Mouse (Mus musculus): ENCODE measurements around the gene Gpr4. TPM values are rescaled to one million over a fixed set of nuclear protein-coding genes. Genes with fewer than 3 reads are reported as not detected.

Gene Gpr4
- total and polyA plus RNA-seq, 2 experiments from 2014 or later = 3.6 to 10.6 TPM

GRCm38 (mm10) chr7:19184758-19185157, 27.6 kb upstream of the Gpr4 start:
- Histone ChIP-seq H3K27ac (ENCODE audit: low read depth) (peak overlapping the region; percentile 69), H3K36me3 (replicated peaks; ENCODE audit: control insufficient read depth, insufficient read depth, low read length) (no peaks in the 10 kb centered on the region; the same call in none of the 2 replicates), H3K27me3 (ENCODE audit: control insufficient read depth, insufficient read depth, low read length) (peaks cover 3% of the 10 kb centered on the region; the same call in 1 of the 2 replicates), H3K9ac (replicated peaks; ENCODE audit: low read depth, low read length) (no peak overlapping the region), H3K4me1 (ENCODE audit: control insufficient read depth, insufficient read depth) (peaks cover 20% of the 10 kb centered on the region), H3K4me3 (ENCODE audit: low read depth, low read length) (no peak overlapping the region), H3K9me3 (replicated peaks; ENCODE audit: control insufficient read depth, low read length) (no peaks in the 10 kb centered on the region), H3K4me2 (ENCODE audit: low read depth, low read length) (no peak overlapping the region)
- TF ChIP-seq EP300 (IDR thresholded peaks at IDR 0.05; ENCODE audit: low read depth) (0 out of 2 replicates have a peak, but pooled peaks have one; percentile 30), CTCF (IDR thresholded peaks at IDR 0.05; ENCODE audit: low read depth) (no peak)
- 27% methylated on average over 6 of the region's 6 CpGs for WGBS
- DNase-seq (ENCODE audit: low spot score) (peak; percentile 49), ATAC-seq (ENCODE audit: insufficient read depth, low read depth) (peak; percentile 55)

GRCm38 (mm10) chr7:19194676-19195075, 17.7 kb upstream of the Gpr4 start:
- H3K4me2 ChIP-seq (ENCODE audit: low read depth, low read length) = no peak overlapping the region
- no peaks in the 10 kb centered on the region for H3K9me3 ChIP-seq (replicated peaks; ENCODE audit: control insufficient read depth, low read length)
- no peak overlapping the region for H3K4me3 ChIP-seq (ENCODE audit: low read depth, low read length)
- H3K27me3 ChIP-seq (ENCODE audit: control insufficient read depth, insufficient read depth, low read length) = no peaks in the 10 kb centered on the region
- no peak for TF ChIP-seq CTCF (IDR thresholded peaks at IDR 0.05; ENCODE audit: low read depth)
- TF ChIP-seq EP300 (IDR thresholded peaks at IDR 0.05; ENCODE audit: low read depth) = no peak
- no peaks in the 10 kb centered on the region for H3K4me1 ChIP-seq (ENCODE audit: control insufficient read depth, insufficient read depth)
- 93% methylated on average over 4 of the region's 4 CpGs for WGBS
- ATAC-seq (ENCODE audit: insufficient read depth, low read depth) = no peak
- no peak overlapping the region for H3K27ac ChIP-seq (ENCODE audit: low read depth)
- H3K36me3 ChIP-seq (replicated peaks; ENCODE audit: control insufficient read depth, insufficient read depth, low read length) = peaks cover 58% of the 10 kb centered on the region
- H3K9ac ChIP-seq (replicated peaks; ENCODE audit: low read depth, low read length) = no peak overlapping the region
- DNase-seq (ENCODE audit: low spot score) = no peak

GRCm38 (mm10) chr7:19196676-19197075, 15.7 kb upstream of the Gpr4 start:
- H3K9me3 ChIP-seq (replicated peaks; ENCODE audit: control insufficient read depth, low read length) = no peaks in the 10 kb centered on the region
- peak; percentile 52 for TF ChIP-seq CTCF (IDR thresholded peaks at IDR 0.05; ENCODE audit: low read depth)
- no peak for TF ChIP-seq EP300 (IDR thresholded peaks at IDR 0.05; ENCODE audit: low read depth)
- no peak overlapping the region for H3K27ac ChIP-seq (ENCODE audit: low read depth)
- no peak for ATAC-seq (ENCODE audit: insufficient read depth, low read depth)
- 54% methylated on average over 6 of the region's 6 CpGs for WGBS
- H3K9ac ChIP-seq (replicated peaks; ENCODE audit: low read depth, low read length) = no peak overlapping the region
- no peaks in the 10 kb centered on the region for H3K4me1 ChIP-seq (ENCODE audit: control insufficient read depth, insufficient read depth)
- DNase-seq (ENCODE audit: low spot score) = no peak
- H3K4me2 ChIP-seq (ENCODE audit: low read depth, low read length) = no peak overlapping the region
- H3K36me3 ChIP-seq (replicated peaks; ENCODE audit: control insufficient read depth, insufficient read depth, low read length) = peaks cover 54% of the 10 kb centered on the region
- H3K27me3 ChIP-seq (ENCODE audit: control insufficient read depth, insufficient read depth, low read length) = no peaks in the 10 kb centered on the region
- no peak overlapping the region for H3K4me3 ChIP-seq (ENCODE audit: low read depth, low read length)

GRCm38 (mm10) chr7:19197985-19198384, 14.4 kb upstream of the Gpr4 start:
- TF ChIP-seq CTCF (IDR thresholded peaks at IDR 0.05; ENCODE audit: low read depth) = peak; percentile 41
- no peak for TF ChIP-seq EP300 (IDR thresholded peaks at IDR 0.05; ENCODE audit: low read depth)
- H3K9ac ChIP-seq (replicated peaks; ENCODE audit: low read depth, low read length) = no peak overlapping the region
- 37% methylated on average over 2 of the region's 2 CpGs for WGBS
- H3K27me3 ChIP-seq (ENCODE audit: control insufficient read depth, insufficient read depth, low read length) = no peaks in the 10 kb centered on the region
- H3K36me3 ChIP-seq (replicated peaks; ENCODE audit: control insufficient read depth, insufficient read depth, low read length) = peaks cover 47% of the 10 kb centered on the region
- no peaks in the 10 kb centered on the region for H3K4me1 ChIP-seq (ENCODE audit: control insufficient read depth, insufficient read depth)
- ATAC-seq (ENCODE audit: insufficient read depth, low read depth) (no peak), DNase-seq (ENCODE audit: low spot score) (no peak)
- no peak overlapping the region for H3K27ac ChIP-seq (ENCODE audit: low read depth)
- H3K4me2 ChIP-seq (ENCODE audit: low read depth, low read length) = no peak overlapping the region
- no peaks in the 10 kb centered on the region for H3K9me3 ChIP-seq (replicated peaks; ENCODE audit: control insufficient read depth, low read length)
- H3K4me3 ChIP-seq (ENCODE audit: low read depth, low read length) = no peak overlapping the region

GRCm38 (mm10) chr7:19201660-19202059, 10.7 kb upstream of the Gpr4 start:
- Histone ChIP-seq H3K9ac (replicated peaks; ENCODE audit: low read depth, low read length) (no peak overlapping the region), H3K4me3 (ENCODE audit: low read depth, low read length) (no peak overlapping the region), H3K4me2 (ENCODE audit: low read depth, low read length) (no peak overlapping the region), H3K4me1 (ENCODE audit: control insufficient read depth, insufficient read depth) (no peaks in the 10 kb centered on the region), H3K9me3 (replicated peaks; ENCODE audit: control insufficient read depth, low read length) (no peaks in the 10 kb centered on the region), H3K27me3 (ENCODE audit: control insufficient read depth, insufficient read depth, low read length) (no peaks in the 10 kb centered on the region), H3K36me3 (replicated peaks; ENCODE audit: control insufficient read depth, insufficient read depth, low read length) (peaks cover 46% of the 10 kb centered on the region), H3K27ac (ENCODE audit: low read depth) (no peak overlapping the region)
- WGBS = 70% methylated on average over 15 of the region's 15 CpGs
- DNase-seq (ENCODE audit: low spot score) (no peak), ATAC-seq (ENCODE audit: insufficient read depth, low read depth) (no peak)
- TF ChIP-seq EP300 (IDR thresholded peaks at IDR 0.05; ENCODE audit: low read depth) (no peak), CTCF (IDR thresholded peaks at IDR 0.05; ENCODE audit: low read depth) (no peak)
